Mouse (Mus musculus): Measurements from ENCODE around the gene Nmnat3.

- no peak for TF ChIP-seq CTCF (IDR thresholded peaks at IDR 0.05; ENCODE audit: low read depth)
- no peak for TF ChIP-seq EP300 (IDR thresholded peaks at IDR 0.05; ENCODE audit: low read depth)
Measured at GRCm38 (mm10) chr9:98317897-98318296, 30.7 kb downstream of the Nmnat3 start.

All from liver, postnatal 0 days (tissue).